Mouse (Mus musculus) liver, embryonic 16.5 days (tissue): ENCODE measurements at regions not wholly inside any gene's neighbourhood (a gene's known extent, or its start where the extent isn't known, plus 50 kb on each side); places are given as distances from the start of the nearest gene placed in this dataset.

ENCODE experiments used
- ATAC-seq: fragments of 200-750 bp; cut with Nextera tagmentation; 2 replicates; pipeline ENCODE4 v1.8.0; 2017; ENCODE audit warnings: low read depth, mild to moderate bottlenecking, moderate number of reproducible peaks, moderate library complexity
- H3K27ac ChIP-seq: fragments of 300-500 bp; sonication (generic); 2 replicates; pipeline ENCODE4 v1.5.1; 2014; ENCODE audit warnings: mild to moderate bottlenecking, low read length
- H3K27me3 ChIP-seq: fragments of 300-500 bp; sonication (generic); 2 replicates; pipeline ENCODE4 v1.6.1; 2014; ENCODE audit warnings: low read depth, low read length, mixed read lengths; ENCODE audit not compliant: control insufficient read depth, insufficient read depth
- H3K36me3 ChIP-seq: fragments of 300-500 bp; sonication (generic); 2 replicates; pipeline ENCODE4 v1.6.1; 2014; ENCODE audit warnings: mild to moderate bottlenecking; ENCODE audit not compliant: control insufficient read depth, insufficient read depth
- H3K4me1 ChIP-seq: fragments of 300-500 bp; sonication (generic); 2 replicates; pipeline ENCODE4 v1.6.1; 2014; ENCODE audit warnings: low read depth, low read length, mixed read lengths; ENCODE audit not compliant: control insufficient read depth
- H3K4me2 ChIP-seq: fragments of 300-500 bp; sonication (generic); 2 replicates; pipeline ENCODE4 v1.6.1; 2014; ENCODE audit warnings: low read depth, low read length, mixed read lengths
- H3K4me3 ChIP-seq: fragments of 300-500 bp; sonication (generic); 2 replicates; pipeline ENCODE4 v1.5.1; 2014; ENCODE audit warnings: low read depth, mild to moderate bottlenecking, low read length
- H3K9ac ChIP-seq: fragments of 300-500 bp; sonication (generic); 2 replicates; pipeline ENCODE4 v1.6.1; 2014; ENCODE audit warnings: low read depth, low read length
- H3K9me3 ChIP-seq: fragments of 300-500 bp; sonication (generic); replicated peaks from 2 replicates; pipeline ENCODE4 v1.6.1; 2016; ENCODE audit warnings: low read length; ENCODE audit not compliant: control insufficient read depth
- WGBS: fragments of 180-500 bp; shearing (Covaris S2); extraction: QIAGEN DNeasy Blood & Tissue Kit; methylation state at CpG from one replicate; pipeline ENCODE4 v1.1.7; 2014; ENCODE audit not compliant: insufficient replicate concordance; 5-methylcytosine and 5-hydroxymethylcytosine counted together

DNA sequence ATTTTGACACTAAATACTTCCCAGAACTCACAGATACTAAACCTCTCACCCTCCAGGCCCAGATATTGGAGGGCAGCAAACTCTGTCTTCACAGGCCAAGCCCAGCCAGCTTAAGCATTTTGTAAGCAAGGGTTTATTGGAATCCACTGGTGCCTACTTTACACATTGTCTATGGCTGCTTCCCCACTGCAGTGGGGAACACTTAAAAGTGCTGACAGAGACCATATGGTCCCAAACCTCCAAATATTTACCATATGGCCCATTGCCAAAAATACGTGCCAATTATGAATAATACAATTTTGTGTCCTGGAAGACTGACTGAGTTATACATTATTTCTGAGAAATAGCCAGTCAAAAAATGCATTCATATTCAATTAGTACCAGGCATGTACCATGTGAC is 136.7 kb upstream of the Rnd3 start:
- ATAC-seq: no peak
- H3K4me3 ChIP-seq: no peak overlapping the region
- no peak overlapping the region for H3K9ac ChIP-seq
- H3K27ac ChIP-seq: no peak overlapping the region
- H3K36me3 ChIP-seq: no peaks in the 10 kb centered on the region
- no peaks in the 10 kb centered on the region for H3K4me1 ChIP-seq
- H3K9me3 ChIP-seq: no peaks in the 10 kb centered on the region
- H3K4me2 ChIP-seq: no peak overlapping the region
- no peaks in the 10 kb centered on the region for H3K27me3 ChIP-seq
- WGBS: 48% methylated on average over 1 of the region's 1 CpGs

DNA sequence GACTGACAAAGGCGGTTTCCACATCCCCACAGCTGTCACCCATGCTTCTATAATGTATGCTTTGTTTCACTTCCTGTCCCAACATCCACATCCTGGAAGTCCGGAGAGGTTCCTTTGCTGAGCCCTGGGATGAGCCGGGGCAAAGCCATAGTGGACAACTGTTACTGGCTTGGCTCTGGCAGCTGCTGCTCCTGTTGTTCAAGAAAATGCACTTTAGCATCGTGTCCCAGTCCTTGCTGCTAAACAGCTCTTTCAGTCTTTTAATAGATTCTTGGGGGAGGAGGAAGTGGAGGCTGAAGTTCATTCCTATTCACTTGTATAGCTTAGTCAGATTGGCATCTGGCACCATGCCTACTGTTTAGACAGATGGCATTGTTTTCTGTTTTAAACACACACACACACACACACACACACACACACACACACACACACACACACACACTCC is 135.9 kb upstream of the Rnd3 start:
- H3K4me1 ChIP-seq: no peaks in the 10 kb centered on the region
- H3K4me3 ChIP-seq: no peak overlapping the region
- H3K27ac ChIP-seq: no peak overlapping the region
- WGBS: 17% methylated on average over 4 of the region's 4 CpGs
- H3K4me2 ChIP-seq: no peak overlapping the region
- no peaks in the 10 kb centered on the region for H3K9me3 ChIP-seq
- no peak for ATAC-seq
- H3K27me3 ChIP-seq: no peaks in the 10 kb centered on the region
- H3K9ac ChIP-seq: no peak overlapping the region
- H3K36me3 ChIP-seq: no peaks in the 10 kb centered on the region

DNA sequence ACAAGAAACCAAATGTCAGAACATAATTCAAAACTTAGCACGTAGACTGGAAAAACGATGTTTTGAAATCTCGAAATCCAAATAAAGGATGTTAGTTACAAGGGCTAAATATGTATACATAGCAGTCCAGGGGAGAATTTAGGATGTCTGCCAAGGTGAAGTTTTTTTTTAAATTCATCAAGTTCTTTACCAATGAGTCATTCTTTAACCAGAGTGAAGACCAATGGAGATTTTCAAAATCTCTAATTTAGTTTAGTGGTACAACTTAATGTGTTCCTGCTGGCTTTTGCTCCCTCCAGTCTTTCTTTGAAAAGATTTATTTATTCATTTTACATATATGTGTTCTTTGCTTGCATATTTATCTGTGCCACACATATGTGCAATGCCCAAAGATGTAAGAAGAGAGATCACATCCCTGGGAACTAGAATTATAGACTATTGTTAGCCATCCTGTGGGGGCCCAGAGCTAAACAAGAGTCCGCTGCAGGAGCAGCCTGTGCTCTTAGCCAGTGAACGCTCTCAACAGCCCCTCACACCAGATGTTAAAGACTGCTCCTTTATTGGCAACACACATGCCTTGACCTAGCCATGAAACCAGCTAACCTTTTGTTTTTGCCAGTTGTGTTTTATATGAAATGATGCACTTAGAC is 130.6 kb upstream of the Rnd3 start:
- WGBS: 70% methylated on average over 5 of the region's 5 CpGs
- H3K4me1 ChIP-seq: no peaks in the 10 kb centered on the region
- ATAC-seq: no peak

DNA sequence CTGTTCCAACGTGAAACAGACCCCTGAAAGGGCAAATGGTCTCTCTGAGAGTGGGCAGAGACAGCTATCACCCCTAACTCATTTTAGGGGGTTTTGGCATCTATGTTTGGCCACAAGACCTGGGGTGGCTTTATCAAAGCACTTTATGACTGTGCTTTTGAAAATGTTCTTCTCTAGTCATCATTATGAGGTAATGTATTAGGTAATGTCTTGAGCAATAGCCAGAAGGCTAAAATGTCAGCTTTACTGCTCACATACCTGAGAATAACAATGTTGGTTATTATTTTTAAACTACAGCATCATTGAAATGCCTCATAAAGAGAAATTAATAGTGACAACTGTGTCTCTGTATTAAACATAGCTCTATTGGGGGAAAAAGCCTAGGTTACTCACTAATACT is 129.9 kb upstream of the Rnd3 start:
- Histone ChIP-seq H3K27ac (no peak overlapping the region), H3K36me3 (no peaks in the 10 kb centered on the region), H3K4me1 (no peaks in the 10 kb centered on the region), H3K4me3 (no peak overlapping the region), H3K4me2 (no peak overlapping the region), H3K9ac (no peak overlapping the region), H3K9me3 (no peaks in the 10 kb centered on the region), H3K27me3 (no peaks in the 10 kb centered on the region)
- WGBS: 44% methylated on average over 1 of the region's 1 CpGs
- ATAC-seq: no peak

More for the DNA sequence above, 130.6 kb upstream of the Rnd3 start:
- no peaks in the 10 kb centered on the region for H3K9me3 ChIP-seq
- no peak overlapping the region for H3K9ac ChIP-seq
- no peaks in the 10 kb centered on the region for H3K27me3 ChIP-seq
- no peak overlapping the region for H3K4me3 ChIP-seq
- H3K36me3 ChIP-seq: no peaks in the 10 kb centered on the region
- H3K4me2 ChIP-seq: no peak overlapping the region
- H3K27ac ChIP-seq: no peak overlapping the region

DNA sequence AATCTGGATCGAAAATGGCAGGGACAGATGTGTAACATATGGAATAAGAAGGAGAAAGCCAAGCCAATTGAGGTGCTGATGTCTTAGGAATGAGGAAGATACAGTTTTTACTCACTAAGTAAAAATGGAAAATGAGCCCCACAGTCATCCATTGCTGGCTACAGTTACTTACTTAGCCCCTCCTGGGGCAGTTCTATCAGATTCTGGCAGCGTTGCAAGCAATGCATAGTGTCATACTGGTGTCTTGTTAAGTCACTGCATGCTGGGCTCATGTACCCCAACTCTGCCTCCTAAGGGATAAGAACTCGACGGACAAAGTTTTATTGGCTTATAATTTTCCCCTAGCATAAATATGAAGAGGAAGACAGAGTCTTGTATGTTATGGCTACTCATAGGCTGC is 129.4 kb upstream of the Rnd3 start:
- Histone ChIP-seq H3K36me3 (no peaks in the 10 kb centered on the region), H3K9me3 (no peaks in the 10 kb centered on the region), H3K4me1 (no peaks in the 10 kb centered on the region), H3K27ac (no peak overlapping the region), H3K27me3 (no peaks in the 10 kb centered on the region), H3K4me2 (no peak overlapping the region), H3K4me3 (no peak overlapping the region), H3K9ac (no peak overlapping the region)
- no peak for ATAC-seq
- WGBS: 58% methylated on average over 4 of the region's 4 CpGs

DNA sequence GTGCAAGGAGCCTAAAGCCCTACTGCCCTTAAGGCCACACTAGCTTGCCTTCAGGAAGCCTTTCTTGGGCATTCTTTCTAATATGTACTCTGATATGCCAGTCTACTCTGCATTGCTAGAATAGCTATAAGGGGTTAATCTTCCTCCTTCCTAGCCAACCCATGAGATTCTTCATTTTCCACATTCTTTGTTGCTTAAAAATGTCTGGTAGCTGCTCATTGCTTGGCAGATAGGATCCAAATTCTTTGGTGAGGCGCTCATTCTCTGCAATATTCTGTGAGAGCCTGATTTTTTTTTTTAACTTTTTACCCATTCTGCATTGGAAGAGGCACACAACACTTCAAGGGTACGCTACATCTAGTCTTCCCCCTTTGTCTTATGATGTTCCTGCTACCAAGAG is 127.7 kb upstream of the Rnd3 start:
- WGBS: 61% methylated on average over 2 of the region's 2 CpGs
- no peaks in the 10 kb centered on the region for H3K9me3 ChIP-seq
- no peak overlapping the region for H3K4me3 ChIP-seq
- no peak for ATAC-seq
- no peaks in the 10 kb centered on the region for H3K4me1 ChIP-seq
- H3K27ac ChIP-seq: no peak overlapping the region
- no peaks in the 10 kb centered on the region for H3K27me3 ChIP-seq
- H3K9ac ChIP-seq: no peak overlapping the region
- no peaks in the 10 kb centered on the region for H3K36me3 ChIP-seq
- no peak overlapping the region for H3K4me2 ChIP-seq

DNA sequence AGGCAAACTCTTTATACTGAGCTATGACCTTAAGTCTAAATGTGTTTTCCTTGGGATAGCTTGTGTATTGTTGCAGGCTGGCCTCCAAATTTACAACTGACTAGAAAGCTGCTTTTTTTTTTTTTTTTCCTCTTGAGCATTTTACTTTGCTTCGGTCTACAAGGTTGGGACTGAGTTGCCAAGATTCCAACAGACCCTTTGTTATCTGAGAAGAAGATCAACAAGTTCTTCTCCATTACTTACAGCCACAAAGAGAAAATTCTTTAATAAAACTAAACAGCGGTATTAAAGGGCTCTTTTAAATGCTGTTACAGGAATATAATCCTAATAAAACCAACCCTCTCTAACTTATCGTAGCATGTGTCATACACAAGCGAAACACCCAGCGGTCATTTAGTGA is 124.4 kb upstream of the Rnd3 start:
- H3K4me3 ChIP-seq: no peak overlapping the region
- no peaks in the 10 kb centered on the region for H3K4me1 ChIP-seq
- H3K9me3 ChIP-seq: no peaks in the 10 kb centered on the region
- WGBS: 72% methylated on average over 5 of the region's 5 CpGs
- H3K4me2 ChIP-seq: no peak overlapping the region
- H3K27ac ChIP-seq: no peak overlapping the region
- no peak for ATAC-seq
- no peaks in the 10 kb centered on the region for H3K36me3 ChIP-seq
- no peak overlapping the region for H3K9ac ChIP-seq
- no peaks in the 10 kb centered on the region for H3K27me3 ChIP-seq

DNA sequence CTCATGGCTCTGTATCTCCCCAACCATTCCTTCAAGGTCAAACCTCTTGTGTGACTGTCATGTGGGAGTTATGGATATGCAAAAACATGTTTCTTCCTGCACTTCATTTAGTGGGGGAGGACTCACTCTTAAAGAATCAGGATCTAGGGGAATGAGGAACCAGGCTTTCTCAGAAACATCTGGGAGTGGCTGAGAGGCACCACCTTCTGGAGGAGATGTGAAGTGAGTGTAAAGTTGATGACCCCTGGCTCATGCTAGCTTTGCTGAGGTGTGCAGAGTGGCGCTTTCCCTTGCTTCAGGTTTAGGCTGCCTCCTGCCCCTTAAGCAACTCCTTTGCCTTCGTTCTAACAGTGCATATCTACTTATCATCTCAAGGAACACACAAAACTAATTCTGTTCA is 119.6 kb upstream of the Rnd3 start:
- Histone ChIP-seq H3K4me3 (no peak overlapping the region), H3K27me3 (no peaks in the 10 kb centered on the region), H3K27ac (no peak overlapping the region), H3K4me1 (no peaks in the 10 kb centered on the region), H3K36me3 (no peaks in the 10 kb centered on the region), H3K9ac (no peak overlapping the region), H3K9me3 (no peaks in the 10 kb centered on the region), H3K4me2 (no peak overlapping the region)
- WGBS: 46% methylated on average over 2 of the region's 2 CpGs
- ATAC-seq: no peak

DNA sequence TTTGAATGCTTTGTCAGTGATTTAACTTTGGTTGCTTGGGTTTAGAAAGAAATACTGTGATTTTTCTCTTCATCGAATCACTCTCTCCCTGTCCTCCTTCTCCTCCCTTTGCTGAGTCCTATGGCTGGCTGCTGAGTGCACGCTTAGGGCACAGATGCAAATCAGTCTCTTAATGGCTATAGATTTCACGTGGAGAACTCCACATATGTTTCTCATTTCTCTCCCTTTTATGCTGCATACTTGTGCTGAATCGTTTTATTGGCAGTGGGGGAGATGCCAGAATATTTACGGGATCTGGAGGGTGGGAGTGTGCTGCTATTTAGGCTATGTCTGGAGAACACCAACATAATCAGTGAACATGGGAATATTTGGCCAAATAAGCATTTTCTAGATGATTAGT is 118.8 kb upstream of the Rnd3 start:
- H3K4me2 ChIP-seq: no peak overlapping the region
- H3K4me1 ChIP-seq: no peaks in the 10 kb centered on the region
- H3K27me3 ChIP-seq: no peaks in the 10 kb centered on the region
- no peak overlapping the region for H3K9ac ChIP-seq
- H3K4me3 ChIP-seq: no peak overlapping the region
- H3K27ac ChIP-seq: no peak overlapping the region
- ATAC-seq: no peak
- 52% methylated on average over 5 of the region's 5 CpGs for WGBS
- H3K9me3 ChIP-seq: no peaks in the 10 kb centered on the region
- no peaks in the 10 kb centered on the region for H3K36me3 ChIP-seq
